Mouse (Mus musculus) right cerebral cortex, postnatal 14 days (tissue): ENCODE measurements around the gene Smtn.
A peak's percentile ranks its signal among the peaks of the same experiment; 100 is the strongest.

Experiments used
- DNase-seq: peaks from one replicate; pipeline ENCODE4 v3.0.0; 2022

Smtn gene

GRCm38 (mm10) chr11:3546242-3546562 is 5.8 kb upstream of the Smtn start:
- DNase-seq, result no peak

DNA sequence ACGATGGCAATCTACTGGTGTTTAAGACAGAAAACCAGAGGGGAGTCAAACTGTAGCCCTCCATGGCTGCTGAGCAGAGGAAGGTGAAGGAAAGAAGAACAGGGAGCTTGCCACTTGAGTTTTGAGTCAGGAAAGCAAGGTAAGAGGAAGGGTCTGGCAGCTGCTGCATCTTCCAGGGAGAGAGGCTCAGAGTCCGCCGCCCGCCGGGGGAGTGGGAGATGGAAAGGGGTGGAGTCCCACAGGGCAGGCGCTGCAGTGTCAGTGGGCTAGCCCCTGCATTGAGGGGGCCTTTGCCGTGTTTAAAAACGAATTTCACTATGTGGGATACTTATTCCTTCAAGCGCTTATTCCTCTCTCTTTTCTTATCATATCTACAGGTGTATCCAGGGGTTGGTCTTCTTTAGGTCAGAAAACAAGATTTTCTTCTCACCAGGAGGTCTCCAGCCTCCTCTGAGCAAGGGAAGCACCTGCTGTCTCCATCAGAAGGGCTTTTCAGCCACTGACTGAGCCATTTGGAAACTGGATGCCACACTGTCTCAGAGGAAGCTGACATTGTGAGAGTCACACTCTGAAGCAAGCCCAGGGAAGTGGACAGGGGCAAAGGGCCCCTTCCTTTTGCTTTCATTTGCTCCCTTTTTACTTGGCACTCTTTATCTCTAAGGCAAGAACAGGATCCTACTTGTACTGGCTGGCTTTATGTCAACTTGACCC is 5.3 kb upstream of the Smtn start:
- DNase-seq, result no peak

- no peak for DNase-seq
Measured at GRCm38 (mm10) chr11:3544409-3544808, 4.0 kb upstream of the Smtn start.

- DNase-seq, result no peak
Measured at GRCm38 (mm10) chr11:3543001-3543400, 2.6 kb upstream of the Smtn start.

GRCm38 (mm10) chr11:3541932-3542331 is 1.5 kb upstream of the Smtn start:
- no peak for DNase-seq

DNA sequence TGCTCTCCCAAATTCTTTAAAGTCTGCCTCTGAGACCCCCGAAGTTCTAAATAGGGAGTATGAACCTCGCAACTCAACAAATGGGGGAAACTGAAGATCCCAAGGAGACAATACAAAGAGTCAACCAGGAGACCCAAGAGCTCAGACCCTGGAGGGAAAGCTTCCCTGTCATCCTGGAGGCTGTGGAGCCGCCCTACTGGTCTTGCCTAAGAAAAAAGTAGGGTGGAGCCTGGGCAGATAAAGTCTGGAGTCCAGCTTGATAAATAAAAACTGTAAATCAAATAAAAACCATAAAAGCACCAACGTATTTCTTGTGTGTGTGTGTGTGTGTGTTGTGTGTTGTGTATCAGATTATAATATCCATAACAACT is 601 bp downstream of the Smtn start:
- DNase-seq, result no peak

- DNase-seq, result peak; percentile 79
Measured at GRCm38 (mm10) chr11:3539111-3539825, 1.1 kb downstream of the Smtn start.

DNA sequence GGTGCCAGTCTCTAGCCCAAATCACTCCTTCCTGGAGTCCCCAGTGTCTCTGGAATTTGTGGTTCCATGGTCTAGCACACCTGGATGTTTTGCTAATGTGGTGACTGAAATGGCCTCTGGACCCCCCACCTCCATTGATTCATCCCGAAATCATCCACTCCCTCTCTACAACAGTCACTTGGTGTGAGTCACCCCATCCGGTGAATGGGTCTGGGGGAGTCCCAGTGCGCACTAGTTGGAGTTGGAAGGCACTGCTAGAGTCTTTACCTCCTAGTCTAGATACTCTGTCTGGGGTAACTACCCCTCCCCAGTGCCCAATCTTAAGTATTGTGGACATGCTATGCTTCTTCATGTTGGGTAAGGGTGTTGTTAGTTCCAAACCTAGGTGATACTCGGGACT is 2.1 kb downstream of the Smtn start:
- no peak for DNase-seq

DNA sequence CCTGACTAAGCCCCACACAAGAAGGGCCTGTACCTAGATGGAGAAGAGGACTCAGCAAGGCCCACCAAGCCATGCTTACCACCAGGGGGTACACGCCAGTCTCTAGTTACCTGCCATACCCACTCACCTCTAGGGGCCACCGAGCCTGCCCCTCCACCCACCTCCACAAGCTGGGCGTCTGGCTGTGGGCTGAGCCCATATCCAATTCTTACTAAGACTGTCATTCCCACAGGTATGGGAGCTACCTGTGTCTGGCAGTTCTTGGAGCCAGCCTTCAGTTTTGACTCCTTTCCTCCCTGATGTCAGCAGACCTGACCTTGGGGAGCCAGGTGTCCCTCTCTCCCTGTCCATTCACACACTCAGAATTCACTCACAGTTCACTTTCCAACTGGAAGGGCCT is 2.7 kb downstream of the Smtn start:
- no peak for DNase-seq

DNA sequence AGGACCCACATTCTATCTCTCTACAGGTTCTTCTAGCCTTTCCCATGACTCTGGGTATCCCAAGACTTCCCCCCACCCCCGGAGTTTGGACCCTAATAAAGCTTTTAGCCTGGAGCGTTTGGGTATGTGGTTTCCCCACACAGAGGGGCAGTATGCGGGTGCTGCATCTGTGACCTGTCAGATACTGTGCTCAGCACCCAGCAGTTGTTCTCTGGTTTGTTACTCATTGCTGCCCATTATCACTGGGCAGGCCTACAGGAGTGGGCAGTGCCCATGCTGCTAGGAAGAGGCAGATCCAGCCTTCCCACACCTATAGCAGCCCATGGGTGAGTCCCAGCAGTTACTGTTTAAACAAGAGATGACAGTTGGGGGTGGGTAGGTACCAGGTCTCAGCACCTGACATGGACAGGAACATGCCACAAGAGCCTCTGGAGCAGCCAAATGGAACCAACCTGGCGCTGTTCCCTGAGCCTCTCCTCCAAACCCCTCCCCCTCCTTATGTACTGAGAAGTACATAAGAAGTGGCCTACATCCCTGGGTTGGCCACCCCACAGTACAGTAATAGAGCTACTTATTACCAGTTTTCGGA is 3.6 kb downstream of the Smtn start:
- no peak for DNase-seq

DNA sequence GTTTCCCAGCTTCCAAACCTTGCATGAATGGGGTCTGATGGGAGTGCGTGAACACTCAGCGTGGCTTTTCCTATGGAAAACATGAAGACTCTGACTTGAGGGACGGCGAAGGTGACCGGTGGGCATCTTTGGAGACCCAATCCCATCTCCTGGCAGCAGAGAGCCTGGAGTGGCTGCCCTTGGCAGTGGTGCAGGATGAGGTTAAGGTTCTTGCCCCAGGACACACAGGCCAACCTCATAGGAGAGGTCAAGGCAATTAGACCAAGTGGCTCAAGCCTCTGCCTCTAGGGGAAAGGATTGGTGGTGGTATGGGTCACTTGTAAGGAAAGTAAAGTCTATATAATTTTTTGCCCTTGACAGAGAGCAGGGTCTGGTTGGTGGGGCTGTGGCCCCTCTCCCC is 4.3 kb downstream of the Smtn start:
- DNase-seq, result no peak

DNA sequence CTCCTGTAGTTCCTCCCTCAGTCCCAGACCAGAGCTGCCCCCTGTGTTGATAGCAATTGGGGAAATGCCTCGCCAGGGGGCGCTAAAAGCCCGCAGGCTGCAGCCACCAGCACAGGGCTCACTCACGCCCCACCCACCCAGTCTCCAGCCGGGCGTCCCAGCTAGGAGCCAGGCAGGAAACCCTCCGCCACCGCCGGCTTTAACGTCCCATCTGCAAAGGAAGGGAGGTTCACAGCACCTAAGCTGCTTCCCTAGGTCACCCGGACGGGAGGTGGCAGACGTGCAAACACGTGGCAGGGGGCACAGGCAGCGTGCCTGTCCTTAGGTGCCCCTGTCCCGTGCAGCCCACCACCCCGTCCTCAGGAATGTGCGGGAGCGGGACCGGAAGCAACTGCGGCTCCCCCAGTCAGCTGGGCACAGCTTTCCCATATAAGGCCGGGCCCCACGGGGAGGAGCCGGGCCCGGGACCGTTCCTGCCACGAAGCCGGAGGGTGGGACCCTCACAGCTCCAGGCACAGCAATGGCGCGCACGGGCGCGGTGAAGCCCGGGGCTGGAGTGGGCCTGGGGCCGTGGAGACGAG is 4.9 kb downstream of the Smtn start:
- DNase-seq, result peak; percentile 97

- no peak for DNase-seq
Measured at GRCm38 (mm10) chr11:3534956-3535355, 5.5 kb downstream of the Smtn start.

- DNase-seq, result no peak
Measured at GRCm38 (mm10) chr11:3533406-3533932, 6.9 kb downstream of the Smtn start.

GRCm38 (mm10) chr11:3532101-3532931 is 8.1 kb downstream of the Smtn start:
- no peak for DNase-seq

GRCm38 (mm10) chr11:3531634-3532033 is 8.8 kb downstream of the Smtn start:
- DNase-seq, result no peak

DNA sequence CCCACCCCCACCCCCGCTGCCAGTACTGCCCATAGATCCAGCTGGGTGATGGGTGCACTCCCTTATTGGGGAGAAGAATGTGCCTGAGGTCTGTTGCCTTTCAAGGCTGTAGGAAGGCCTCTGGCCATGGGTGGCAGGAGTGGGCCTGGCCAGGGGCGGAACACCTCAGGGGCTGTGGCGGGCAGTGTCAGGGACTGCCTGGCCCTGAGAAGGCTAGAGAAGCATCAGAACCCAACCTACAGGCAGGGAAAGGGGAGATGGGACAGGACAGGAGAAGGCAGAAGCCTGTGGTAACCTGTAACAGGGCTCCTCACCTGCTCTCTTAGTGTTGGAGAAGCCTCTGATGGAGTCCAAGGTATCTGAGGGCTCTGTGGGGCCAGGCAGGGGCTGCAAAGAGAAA is 9.7 kb downstream of the Smtn start:
- DNase-seq, result no peak

DNA sequence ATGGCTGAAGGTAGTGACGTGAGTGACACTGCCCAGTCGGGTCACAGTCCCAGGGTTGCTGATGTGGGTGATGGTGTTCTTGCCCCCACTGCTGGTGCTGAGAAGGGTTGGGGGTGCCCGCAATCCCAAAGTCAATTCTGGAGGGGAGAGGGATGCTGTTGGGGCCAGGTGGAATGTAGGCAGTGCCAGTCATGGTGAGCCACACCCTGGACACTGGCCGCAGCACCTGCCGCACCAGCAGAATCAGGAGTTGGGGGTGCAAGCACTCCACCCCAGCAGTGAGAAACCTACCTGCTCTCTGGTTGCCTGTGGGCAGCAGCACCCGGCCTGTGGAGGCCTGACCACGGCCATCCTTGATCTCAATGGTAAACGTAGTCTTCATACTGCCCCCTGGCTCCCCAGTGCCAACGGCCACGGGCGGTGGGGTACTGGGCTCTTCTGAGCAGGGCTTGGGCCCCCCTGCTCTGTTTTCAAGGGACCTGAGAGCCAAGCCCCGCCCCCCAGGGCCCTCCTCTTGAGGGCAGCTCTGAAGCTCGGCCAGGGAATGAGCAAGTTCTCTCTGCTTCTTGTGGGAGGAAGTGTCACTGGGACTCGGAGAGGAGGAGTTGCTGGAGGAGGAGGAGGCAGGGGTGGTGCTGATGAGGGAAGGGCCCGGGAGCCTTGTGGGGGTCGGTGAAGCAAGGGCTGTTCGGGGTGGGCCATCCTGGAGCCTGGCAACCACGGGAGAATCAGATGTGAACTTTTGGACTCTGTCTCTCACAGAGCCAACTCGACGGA is 10.7 kb downstream of the Smtn start:
- no peak for DNase-seq

- no peak for DNase-seq
Measured at GRCm38 (mm10) chr11:3528208-3528607, 12.2 kb downstream of the Smtn start.

- no peak for DNase-seq
Measured at GRCm38 (mm10) chr11:3527766-3528165, 12.6 kb downstream of the Smtn start.

GRCm38 (mm10) chr11:3526979-3527738 is 13.3 kb downstream of the Smtn start:
- no peak for DNase-seq
